Mouse (Mus musculus) liver, adult (tissue): Measurements from ENCODE around the gene 1700013G24Rik.

ENCODE experiments used
- GATA4 ChIP-seq: IDR thresholded peaks from 2 replicates; pipeline ENCODE4 v1.6.1; 2014; ENCODE audit warnings: mild to moderate bottlenecking, low read length; ENCODE audit not compliant: insufficient replicate concordance

The 1700013G24Rik gene

GRCm38 (mm10) chr4:137481381-137482030 lies 28.4 kb downstream of the 1700013G24Rik start:
- no peak for TF ChIP-seq GATA4

DNA sequence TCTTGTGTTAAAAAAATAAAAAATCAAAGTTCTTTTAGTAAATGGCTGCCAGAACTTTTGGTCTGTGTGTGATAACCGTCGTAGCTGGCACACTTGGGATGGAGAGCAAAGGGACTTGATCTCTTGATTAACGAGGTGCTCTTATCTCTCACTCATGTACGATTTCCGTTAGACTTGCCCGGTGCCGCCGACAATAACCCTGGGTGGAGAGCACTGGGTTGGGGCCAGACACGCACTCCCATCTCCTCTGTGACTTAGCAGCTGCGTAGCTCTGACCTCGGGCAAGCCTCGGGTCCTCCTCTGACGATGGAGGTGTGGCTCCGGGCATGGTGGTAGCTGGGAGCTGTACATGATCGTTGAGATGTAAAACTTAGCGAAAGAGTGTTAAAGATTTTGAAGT lies 30.8 kb downstream of the 1700013G24Rik start:
- TF ChIP-seq GATA4, result peak; percentile 49; the same call in 1 of the 2 replicates

- no peak for TF ChIP-seq GATA4
These were observed 31.5 kb downstream of the 1700013G24Rik start for GRCm38 (mm10) chr4:137484586-137484985.

DNA sequence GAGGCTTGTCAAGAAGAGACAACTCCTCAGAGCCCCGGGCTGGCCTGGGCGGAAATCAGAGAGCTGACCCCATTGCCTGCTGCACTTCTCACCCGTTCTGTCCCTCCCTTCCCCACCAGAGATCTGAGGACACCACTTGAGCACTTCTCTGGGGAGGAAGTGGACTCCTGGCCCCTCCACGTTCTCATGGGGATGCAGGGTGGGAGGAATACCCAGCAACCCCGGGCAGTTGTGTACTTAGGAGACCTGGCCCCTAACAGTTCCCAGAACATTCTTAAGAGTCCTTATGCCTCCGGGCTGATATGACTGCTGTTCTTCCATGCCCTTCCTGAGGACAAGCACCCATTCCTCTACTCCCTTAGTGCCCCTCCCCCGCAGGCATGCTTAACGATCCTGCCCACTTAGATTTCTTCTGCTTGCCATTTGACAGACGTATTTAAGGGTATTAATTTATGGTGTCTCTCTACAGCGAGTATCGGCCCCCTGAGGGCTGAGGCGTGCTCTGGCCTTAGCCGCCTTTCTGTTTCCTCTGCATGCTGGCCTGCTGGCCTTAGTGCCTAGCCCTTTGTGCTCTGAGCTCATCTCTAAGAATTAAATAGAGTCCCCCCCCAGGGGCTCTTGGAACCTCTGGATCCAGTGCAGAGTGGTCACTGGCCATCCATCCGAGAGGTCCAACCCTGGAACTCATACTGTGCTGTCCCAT lies 32.3 kb downstream of the 1700013G24Rik start:
- peak; percentile 34; the same call in 1 of the 2 replicates for TF ChIP-seq GATA4

- TF ChIP-seq GATA4, result no peak
These were observed 33.3 kb downstream of the 1700013G24Rik start for GRCm38 (mm10) chr4:137486081-137487014.

DNA sequence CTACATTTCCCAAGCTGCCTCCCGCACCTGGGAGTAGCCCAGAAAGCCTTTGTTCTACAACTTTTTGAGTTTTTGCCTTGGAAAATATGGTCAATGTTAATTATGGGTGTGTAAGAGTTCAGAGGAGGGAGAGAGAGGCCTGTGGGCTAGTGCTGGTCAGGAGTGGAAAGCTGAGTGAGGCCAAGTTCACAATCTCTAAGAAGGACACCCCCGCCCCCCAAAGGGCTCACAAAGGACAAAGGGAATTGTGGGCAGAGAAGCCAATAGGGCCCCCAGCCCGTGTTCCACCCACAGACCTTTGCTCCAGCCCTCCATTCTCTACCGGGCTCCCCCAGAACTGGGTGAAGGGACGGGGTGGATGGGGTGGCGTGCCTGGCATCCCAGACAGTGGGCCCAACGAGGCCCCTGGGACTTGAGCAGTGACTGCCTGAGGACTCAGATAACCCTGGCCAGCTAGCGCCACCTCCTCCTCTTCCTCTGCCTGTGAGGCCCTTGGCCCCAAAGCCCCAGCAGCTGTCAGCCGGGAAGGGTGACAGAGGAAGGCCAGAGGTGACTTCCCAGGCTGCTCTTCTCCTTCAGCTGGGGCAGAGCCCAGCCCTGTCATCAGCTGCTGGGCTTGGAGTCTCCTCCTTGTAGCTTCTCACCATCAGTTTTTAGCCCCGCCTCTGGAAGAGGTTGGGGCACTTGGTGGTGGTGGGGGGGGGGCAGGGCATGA lies 34.4 kb downstream of the 1700013G24Rik start:
- peak; percentile 79; the same call in 1 of the 2 replicates for TF ChIP-seq GATA4

- no peak for TF ChIP-seq GATA4
These were observed 35.0 kb downstream of the 1700013G24Rik start for GRCm38 (mm10) chr4:137488038-137488437.

DNA sequence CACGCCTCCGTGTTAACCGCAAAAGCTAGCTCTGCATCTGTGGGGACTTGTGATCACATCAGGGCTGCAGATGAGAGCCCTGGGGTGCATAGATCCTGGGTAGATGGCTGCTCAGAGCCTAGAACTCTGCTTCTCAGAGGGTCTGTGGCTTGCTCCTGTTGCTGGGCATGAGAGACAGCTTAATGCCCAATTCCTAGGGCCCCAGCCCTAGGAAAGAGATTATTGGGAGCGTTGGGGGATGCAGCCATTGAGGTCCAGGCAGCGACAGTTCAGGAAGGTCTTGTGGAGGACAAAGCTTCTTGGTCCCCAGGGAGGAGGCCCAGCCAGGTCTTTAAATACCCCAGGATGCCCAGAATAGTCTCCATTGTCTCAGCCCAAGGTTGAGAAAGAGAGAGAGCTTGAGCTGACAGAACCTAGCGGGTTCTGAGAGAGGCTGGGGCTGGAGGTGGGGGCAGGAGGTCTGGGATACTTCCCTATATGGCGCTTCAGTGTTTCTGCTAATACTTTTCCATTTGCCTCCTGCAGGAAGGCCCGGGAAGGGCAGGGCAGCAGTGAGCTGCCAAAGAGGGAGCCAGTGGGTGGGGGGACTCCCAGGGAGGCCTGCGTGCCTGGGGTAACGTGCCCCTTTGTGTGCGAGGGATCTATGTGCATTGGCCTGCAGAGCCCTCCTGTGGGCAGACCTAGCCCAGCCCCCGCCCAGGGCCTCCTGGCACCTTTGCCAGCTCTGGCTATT lies 35.7 kb downstream of the 1700013G24Rik start:
- no peak for TF ChIP-seq GATA4

- TF ChIP-seq GATA4, result peak; percentile 76; the same call in 1 of the 2 replicates
These were observed 36.9 kb downstream of the 1700013G24Rik start for GRCm38 (mm10) chr4:137489996-137490395.

GRCm38 (mm10) chr4:137492563-137492962 lies 39.5 kb downstream of the 1700013G24Rik start:
- no peak for TF ChIP-seq GATA4

GRCm38 (mm10) chr4:137493187-137493586 lies 40.1 kb downstream of the 1700013G24Rik start:
- no peak for TF ChIP-seq GATA4

GRCm38 (mm10) chr4:137494751-137495500 lies 41.8 kb downstream of the 1700013G24Rik start:
- no peak for TF ChIP-seq GATA4

- TF ChIP-seq GATA4, result no peak
These were observed 42.5 kb downstream of the 1700013G24Rik start for GRCm38 (mm10) chr4:137495501-137496100.
